Mouse (Mus musculus) embryonic facial prominence, embryonic 12.5 days (tissue): ENCODE results near the gene Ear6. TPM values are rescaled to one million over a fixed set of nuclear protein-coding genes. Genes with fewer than 3 reads are reported as not detected.
A peak's percentile ranks its signal among the peaks of the same experiment; 100 is the strongest.

Experiments
- ATAC-seq: fragments of 200-750 bp; cut with Nextera tagmentation; 2 replicates; pipeline ENCODE4 v1.8.0; 2017; ENCODE audit not compliant: insufficient number of reproducible peaks, insufficient read depth, low FRiP score, low TSS enrichment
- H3K27ac ChIP-seq: fragments of 300-500 bp; sonication (generic); 2 replicates; pipeline ENCODE4 v1.5.1; 2016; ENCODE audit warnings: mild to moderate bottlenecking
- H3K27me3 ChIP-seq: fragments of 300-500 bp; sonication (generic); 2 replicates; pipeline ENCODE4 v1.6.1; 2016; ENCODE audit warnings: mild to moderate bottlenecking, moderate library complexity
- H3K36me3 ChIP-seq: fragments of 300-500 bp; sonication (generic); 2 replicates; pipeline ENCODE4 v1.6.1; 2016; ENCODE audit warnings: mild to moderate bottlenecking
- H3K4me1 ChIP-seq: fragments of 300-500 bp; sonication (generic); 2 replicates; pipeline ENCODE4 v1.6.1; 2016
- H3K4me2 ChIP-seq: fragments of 300-500 bp; sonication (generic); replicated peaks from 2 replicates; pipeline ENCODE4 v1.6.1; 2016; ENCODE audit warnings: mild to moderate bottlenecking, moderate library complexity
- H3K4me3 ChIP-seq: fragments of 300-500 bp; sonication (generic); 2 replicates; pipeline ENCODE4 v1.5.1; 2016; ENCODE audit warnings: mild to moderate bottlenecking
- H3K9ac ChIP-seq: fragments of 300-500 bp; sonication (generic); 2 replicates; pipeline ENCODE4 v1.6.1; 2016; ENCODE audit warnings: mild to moderate bottlenecking, moderate library complexity
- H3K9me3 ChIP-seq: fragments of 300-500 bp; sonication (generic); 2 replicates; pipeline ENCODE4 v1.6.1; 2016; ENCODE audit warnings: mild to moderate bottlenecking, moderate library complexity
- WGBS: fragments of 180-500 bp; shearing (Covaris S2); methylation state at CpG from one replicate; pipeline ENCODE4 v1.1.7; 2016; 5-methylcytosine and 5-hydroxymethylcytosine counted together
- polyA plus RNA-seq: library from polyadenylated mRNA; unstranded; fragments of >200 nt; fragmentation: Nextera tagmentation; extraction: Ambion mirVana; gene quantifications from 2 replicates; pipeline ENCODE4 v1.2.1, GENCODE M21; 2016

Ear6 gene
- polyA plus RNA-seq, 1 experiment from 2014 or later, result not detected

GRCm38 (mm10) chr14:51871741-51872140 lies 18.2 kb downstream of the Ear6 start:
- Histone ChIP-seq H3K4me3 (no peak overlapping the region), H3K9me3 (no peaks in the 10 kb centered on the region), H3K27ac (no peak overlapping the region), H3K4me1 (no peaks in the 10 kb centered on the region), H3K9ac (no peak overlapping the region), H3K36me3 (no peaks in the 10 kb centered on the region), H3K4me2 (no peak overlapping the region), H3K27me3 (no peaks in the 10 kb centered on the region)
- 79% methylated on average over 9 of the region's 9 CpGs for WGBS
- no peak for ATAC-seq

- no peak overlapping the region for H3K4me3 ChIP-seq
- WGBS, result 77% methylated on average over 3 of the region's 3 CpGs
- no peaks in the 10 kb centered on the region for H3K4me1 ChIP-seq
- ATAC-seq, result no peak
- no peak overlapping the region for H3K9ac ChIP-seq
- no peaks in the 10 kb centered on the region for H3K36me3 ChIP-seq
- H3K27ac ChIP-seq, result no peak overlapping the region
- no peak overlapping the region for H3K4me2 ChIP-seq
- no peaks in the 10 kb centered on the region for H3K9me3 ChIP-seq
- H3K27me3 ChIP-seq, result no peaks in the 10 kb centered on the region
These were observed 24.0 kb downstream of the Ear6 start for GRCm38 (mm10) chr14:51877517-51877916.

- 3% methylated on average over 4 of the region's 4 CpGs for WGBS
These were observed 30.1 kb downstream of the Ear6 start for GRCm38 (mm10) chr14:51883527-51884030.

GRCm38 (mm10) chr14:51884031-51884544 lies 30.6 kb downstream of the Ear6 start:
- peak overlapping the region; percentile 90 for H3K27ac ChIP-seq
- peak; percentile 44 for ATAC-seq
- H3K4me3 ChIP-seq, result peak overlapping the region; percentile 54
- peaks cover 23% of the 10 kb centered on the region for H3K36me3 ChIP-seq
- peak overlapping the region; percentile 80 for H3K4me2 ChIP-seq
- no peaks in the 10 kb centered on the region for H3K27me3 ChIP-seq
- 1% methylated on average over 14 of the region's 14 CpGs for WGBS
- H3K9me3 ChIP-seq, result no peaks in the 10 kb centered on the region
- peak overlapping the region; percentile 40 for H3K9ac ChIP-seq
- peaks cover 9% of the 10 kb centered on the region for H3K4me1 ChIP-seq

More at GRCm38 (mm10) chr14:51883527-51884030, 30.1 kb downstream of the Ear6 start:
- ATAC-seq, result 0 out of 2 replicates have a peak, but pooled peaks have one; percentile 17
- peaks cover 18% of the 10 kb centered on the region for H3K36me3 ChIP-seq
- H3K9ac ChIP-seq, result no peak overlapping the region
- peaks cover 9% of the 10 kb centered on the region for H3K4me1 ChIP-seq
- no peaks in the 10 kb centered on the region for H3K27me3 ChIP-seq
- no peaks in the 10 kb centered on the region for H3K9me3 ChIP-seq
- H3K4me2 ChIP-seq, result peak overlapping the region; percentile 80
- peak overlapping the region; percentile 90; the same call in 1 of the 2 replicates for H3K27ac ChIP-seq
- peak overlapping the region; percentile 54 for H3K4me3 ChIP-seq

GRCm38 (mm10) chr14:51884598-51885331 lies 31.3 kb downstream of the Ear6 start, which contains the start of gene Mettl17:
Gene Mettl17, plus strand, starts transcription at chr14:51884842.
- Histone ChIP-seq H3K4me3 (peak within 1 kb of the TSS; percentile 54), H3K4me2 (peak within 1 kb of the TSS; percentile 80), H3K9ac (peak within 1 kb of the TSS; percentile 46), H3K36me3 (peaks cover 30% of the 10 kb centered on the region), H3K27ac (peak within 1 kb of the TSS; percentile 90), H3K4me1 (peaks cover 9% of the 10 kb centered on the region), H3K27me3 (no peaks in the 10 kb centered on the region), H3K9me3 (no peaks in the 10 kb centered on the region)
- ATAC-seq, result peak; percentile 95
- under 1% methylated on average over 43 of the region's 43 CpGs for WGBS

GRCm38 (mm10) chr14:51886051-51886450 lies 32.6 kb downstream of the Ear6 start:
- peak overlapping the region; percentile 80 for H3K4me2 ChIP-seq
- H3K27me3 ChIP-seq, result no peaks in the 10 kb centered on the region
- no peak overlapping the region for H3K27ac ChIP-seq
- 61% methylated on average over 6 of the region's 6 CpGs for WGBS
- peak overlapping the region; percentile 54; the same call in 1 of the 2 replicates for H3K4me3 ChIP-seq
- H3K4me1 ChIP-seq, result peaks cover 9% of the 10 kb centered on the region
- peaks cover 43% of the 10 kb centered on the region for H3K36me3 ChIP-seq
- no peaks in the 10 kb centered on the region for H3K9me3 ChIP-seq
- no peak for ATAC-seq
- H3K9ac ChIP-seq, result no peak overlapping the region; the same call in 1 of the 2 replicates

- WGBS, result 91% methylated on average over 6 of the region's 6 CpGs
- Histone ChIP-seq H3K27me3 (no peaks in the 10 kb centered on the region; the same call in 1 of the 2 replicates), H3K9ac (no peak overlapping the region), H3K36me3 (peaks cover 58% of the 10 kb centered on the region), H3K4me3 (no peak overlapping the region), H3K9me3 (no peaks in the 10 kb centered on the region), H3K27ac (no peak overlapping the region), H3K4me2 (no peak overlapping the region), H3K4me1 (peaks cover 9% of the 10 kb centered on the region)
- ATAC-seq, result no peak
These were observed 36.3 kb downstream of the Ear6 start for GRCm38 (mm10) chr14:51889833-51890232.

GRCm38 (mm10) chr14:51892191-51892939 lies 38.9 kb downstream of the Ear6 start, which contains the start of gene Slc39a2:
Gene Slc39a2, plus strand, starts transcription at chr14:51892889.
- 89% methylated on average over 9 of the region's 9 CpGs for WGBS
- no peak for ATAC-seq

GRCm38 (mm10) chr14:51893094-51893794 lies 39.7 kb downstream of the Ear6 start:
- Histone ChIP-seq H3K4me2 (no peak overlapping the region), H3K36me3 (peaks cover 41% of the 10 kb centered on the region), H3K4me1 (no peaks in the 10 kb centered on the region), H3K4me3 (no peak overlapping the region), H3K27ac (no peak overlapping the region; the same call in 1 of the 2 replicates), H3K9ac (no peak overlapping the region), H3K9me3 (no peaks in the 10 kb centered on the region), H3K27me3 (no peaks in the 10 kb centered on the region; the same call in 1 of the 2 replicates)
- no peak for ATAC-seq
- WGBS, result 25% methylated on average over 10 of the region's 10 CpGs

More at GRCm38 (mm10) chr14:51892191-51892939, 38.9 kb downstream of the Ear6 start, which contains the start of gene Slc39a2:
- H3K4me3 ChIP-seq, result no peak within 1 kb of the TSS
- H3K9me3 ChIP-seq, result no peaks in the 10 kb centered on the region
- peaks cover 49% of the 10 kb centered on the region for H3K36me3 ChIP-seq
- no peak within 1 kb of the TSS for H3K4me2 ChIP-seq
- H3K27me3 ChIP-seq, result no peaks in the 10 kb centered on the region; the same call in 1 of the 2 replicates
- H3K9ac ChIP-seq, result no peak within 1 kb of the TSS
- H3K27ac ChIP-seq, result no peak within 1 kb of the TSS; the same call in 1 of the 2 replicates
- H3K4me1 ChIP-seq, result no peaks in the 10 kb centered on the region

- 55% methylated on average over 3 of the region's 3 CpGs for WGBS
These were observed 40.3 kb downstream of the Ear6 start for GRCm38 (mm10) chr14:51893809-51894208.

GRCm38 (mm10) chr14:51895071-51895470 lies 41.6 kb downstream of the Ear6 start:
- no peak overlapping the region; the same call in 1 of the 2 replicates for H3K9ac ChIP-seq
- H3K4me3 ChIP-seq, result no peak overlapping the region
- no peak for ATAC-seq

More at GRCm38 (mm10) chr14:51893809-51894208, 40.3 kb downstream of the Ear6 start:
- H3K4me2 ChIP-seq, result no peak overlapping the region
- H3K27me3 ChIP-seq, result no peaks in the 10 kb centered on the region; the same call in 1 of the 2 replicates
- H3K36me3 ChIP-seq, result peaks cover 38% of the 10 kb centered on the region
- H3K27ac ChIP-seq, result no peak overlapping the region; the same call in 1 of the 2 replicates
- no peak overlapping the region for H3K9ac ChIP-seq
- H3K4me1 ChIP-seq, result no peaks in the 10 kb centered on the region
- no peak for ATAC-seq
- no peak overlapping the region for H3K4me3 ChIP-seq
- no peaks in the 10 kb centered on the region for H3K9me3 ChIP-seq

More at GRCm38 (mm10) chr14:51895071-51895470, 41.6 kb downstream of the Ear6 start:
- no peaks in the 10 kb centered on the region for H3K9me3 ChIP-seq
- 82% methylated on average over 14 of the region's 14 CpGs for WGBS
- H3K4me2 ChIP-seq, result no peak overlapping the region
- no peak overlapping the region for H3K27ac ChIP-seq
- no peaks in the 10 kb centered on the region; the same call in 1 of the 2 replicates for H3K27me3 ChIP-seq
- no peaks in the 10 kb centered on the region for H3K4me1 ChIP-seq
- peaks cover 25% of the 10 kb centered on the region for H3K36me3 ChIP-seq
